Mouse (Mus musculus) left cerebral cortex, adult 18-20 months (tissue): Measurements from ENCODE around the gene F11r. TPM values are rescaled to one million over a fixed set of nuclear protein-coding genes. Genes with fewer than 3 reads are reported as not detected.

Experiments used
- DNase-seq, 2 experiments: peaks; one replicate each; pipeline ENCODE4 v3.0.0; 2021 to 2022; ENCODE audit warnings: low spot score in 2 of 2, mixed read lengths in 1 of 2
- long read RNA-seq, 2 experiments: library from polyadenylated mRNA; stranded (forward); transcript quantifications; one replicate each; pipeline ENCODE4 v2.0.0; 2021
- total RNA-seq, 2 experiments: library from RNA; stranded (reverse); gene quantifications; 2 replicates each; pipeline ENCODE4 v1.2.3; 2021

F11r gene
- 1 to 10 TPM; 4.5 to 5.4 TPM for total RNA-seq
- long read RNA-seq, experiment 1, partial matches to known transcripts = 0 of 2 reads
- long read RNA-seq, experiment 1, other reads (novel, unspliced or antisense) = 2 of 2 reads
- long read RNA-seq, experiment 2, partial matches to known transcripts = 0 of 1 reads
- long read RNA-seq, experiment 2, other reads (novel, unspliced or antisense) = 1 of 1 reads

- DNase-seq = no peak
These were observed at the start of gene F11r for GRCm38 (mm10) chr1:171437264-171438013. F11r (plus strand) TSS chr1:171437535.

- DNase-seq = no peak
These were observed 48.8 kb upstream of the F11r start, which contains the start of gene Arhgap30 for GRCm38 (mm10) chr1:171388376-171389102. Arhgap30 (plus strand) TSS chr1:171388954.

GRCm38 (mm10) chr1:171390101-171390500 lies 47.2 kb upstream of the F11r start:
- no peak for DNase-seq

- no peak for DNase-seq
These were observed 35.5 kb upstream of the F11r start for GRCm38 (mm10) chr1:171401821-171402220.

- DNase-seq = no peak
These were observed 34.3 kb upstream of the F11r start for GRCm38 (mm10) chr1:171402991-171403390.

- DNase-seq = no peak
These were observed 30.1 kb upstream of the F11r start for GRCm38 (mm10) chr1:171407263-171407662.

GRCm38 (mm10) chr1:171410231-171410630 lies 27.1 kb upstream of the F11r start:
- DNase-seq = no peak

- DNase-seq = peak; percentile 94
These were observed 26.3 kb upstream of the F11r start, which contains the start of gene Usf1 for GRCm38 (mm10) chr1:171410947-171411484. Usf1 (plus strand) TSS chr1:171411313.

- no peak for DNase-seq
These were observed 25.8 kb upstream of the F11r start for GRCm38 (mm10) chr1:171411492-171411941.

GRCm38 (mm10) chr1:171412001-171412441 lies 25.3 kb upstream of the F11r start:
- DNase-seq = peak in 1 of 2 experiments; percentile 18

- DNase-seq = no peak
These were observed 24.9 kb upstream of the F11r start for GRCm38 (mm10) chr1:171412446-171412845.

GRCm38 (mm10) chr1:171413608-171414007 lies 23.7 kb upstream of the F11r start:
- no peak for DNase-seq

- DNase-seq = no peak
These were observed 18.7 kb upstream of the F11r start, which contains the start of gene Tstd1 for GRCm38 (mm10) chr1:171418660-171419059. Tstd1 (plus strand) TSS chr1:171418872.

- no peak for DNase-seq
These were observed 17.9 kb upstream of the F11r start for GRCm38 (mm10) chr1:171419291-171419882.

GRCm38 (mm10) chr1:171419905-171420304 lies 17.4 kb upstream of the F11r start:
- no peak for DNase-seq

GRCm38 (mm10) chr1:171422504-171423095 lies 14.7 kb upstream of the F11r start:
- no peak for DNase-seq

GRCm38 (mm10) chr1:171424638-171425037 lies 12.7 kb upstream of the F11r start:
- DNase-seq = no peak

- no peak for DNase-seq
These were observed 12.2 kb upstream of the F11r start for GRCm38 (mm10) chr1:171425126-171425525.

GRCm38 (mm10) chr1:171432158-171432557 lies 5.2 kb upstream of the F11r start:
- DNase-seq = no peak

- no peak for DNase-seq
These were observed 2.0 kb upstream of the F11r start for GRCm38 (mm10) chr1:171435288-171435814.
